Mouse (Mus musculus) MEL (cell line): ENCODE results near the gene Tbx19. TPM values are rescaled to one million over a fixed set of nuclear protein-coding genes. Genes with fewer than 3 reads are reported as not detected.

ENCODE experiments used
- DNase-seq: peaks from one replicate; pipeline ENCODE4 v3.0.0; 2011; ENCODE audit warnings: low read depth, low spot score
- H3K27ac ChIP-seq: 2 replicates; pipeline ENCODE4 v1.5.1; 2012; ENCODE audit warnings: low read depth, mild to moderate bottlenecking, control low read depth, low read length, moderate library complexity; ENCODE audit not compliant: control insufficient read depth
- H3K27me3 ChIP-seq, 2 experiments: fragments of 150-350 bp in 1 of 2; sonication (generic) in 1 of 2; 2 replicates each; pipeline ENCODE4 v1.6.1; 2012; ENCODE audit warnings: low read length in 2 of 2, mild to moderate bottlenecking in 2 of 2, improper control_type of control experiment in 1 of 2, moderate library complexity in 1 of 2; ENCODE audit not compliant: insufficient read depth in 2 of 2, control insufficient read depth in 1 of 2
- H3K36me3 ChIP-seq, 2 experiments: 2 replicates each; pipeline ENCODE4 v1.6.1; 2012 to 2014; ENCODE audit warnings: low read length in 2 of 2, improper control_type of control experiment in 1 of 2, inconsistent platforms in 1 of 2, mild to moderate bottlenecking in 1 of 2; ENCODE audit not compliant: insufficient read depth in 2 of 2, control insufficient read depth in 1 of 2
- H3K4me1 ChIP-seq, 2 experiments: fragments of 150-350 bp in 1 of 2; sonication (generic) in 1 of 2; 2 replicates each; pipeline ENCODE4 v1.6.1; 2012; ENCODE audit warnings: low read length in 2 of 2, improper control_type of control experiment in 1 of 2, mild to moderate bottlenecking in 1 of 2; ENCODE audit not compliant: insufficient read depth in 2 of 2, control insufficient read depth in 1 of 2
- H3K4me3 ChIP-seq, 2 experiments: fragments of 150-350 bp in 1 of 2; sonication (generic) in 1 of 2; 2 replicates each; pipeline ENCODE4 v1.5.1; 2012; ENCODE audit warnings: low read depth in 2 of 2, low read length in 2 of 2, mild to moderate bottlenecking in 2 of 2, moderate library complexity in 2 of 2, control low read depth in 1 of 2, improper control_type of control experiment in 1 of 2; ENCODE audit not compliant: control insufficient read depth in 1 of 2, insufficient read depth in 1 of 2
- H3K79me2 ChIP-seq: 2 replicates; pipeline ENCODE4 v1.6.1; 2012; ENCODE audit warnings: mild to moderate bottlenecking, low read length, moderate library complexity; ENCODE audit not compliant: control insufficient read depth, poor library complexity, insufficient read depth
- H3K9ac ChIP-seq: 2 replicates; pipeline ENCODE4 v1.6.1; 2012; ENCODE audit warnings: low read depth, mild to moderate bottlenecking, control low read depth, low read length, moderate library complexity; ENCODE audit not compliant: control insufficient read depth, poor library complexity, severe bottlenecking
- H3K9me3 ChIP-seq: fragments of 150-350 bp; sonication (generic); replicated peaks from 2 replicates; pipeline ENCODE4 v1.6.1; 2012; ENCODE audit warnings: mild to moderate bottlenecking, low read length, improper control_type of control experiment, moderate library complexity; ENCODE audit not compliant: insufficient read depth
- BHLHE40 ChIP-seq: IDR thresholded peaks from 2 replicates; pipeline ENCODE4 v1.6.1; 2012; ENCODE audit warnings: low read depth, mild to moderate bottlenecking, inconsistent platforms, low read length, improper control_type of control experiment, borderline replicate concordance
- CHD1 ChIP-seq: IDR thresholded peaks from 2 replicates; pipeline ENCODE4 v1.6.1; 2012; ENCODE audit warnings: low read depth, mild to moderate bottlenecking, inconsistent platforms, low read length, improper control_type of control experiment
- CHD2 ChIP-seq: IDR thresholded peaks from 2 replicates; pipeline ENCODE4 v1.6.1; 2011; ENCODE audit warnings: low read length, improper control_type of control experiment
- GABPA ChIP-seq: IDR thresholded peaks from 2 replicates; pipeline ENCODE4 v1.6.1; 2012; ENCODE audit warnings: low read depth, mild to moderate bottlenecking, inconsistent platforms, low read length, improper control_type of control experiment, moderate library complexity
- GATA1 ChIP-seq: IDR thresholded peaks from 2 replicates; pipeline ENCODE4 v1.6.1; 2011; ENCODE audit warnings: low read depth, low read length, improper control_type of control experiment
- JUND ChIP-seq: IDR thresholded peaks from 2 replicates; pipeline ENCODE4 v1.6.1; 2011; ENCODE audit warnings: low read depth, mild to moderate bottlenecking, improper control_type of control experiment, low read length
- MAFK ChIP-seq: IDR thresholded peaks from 2 replicates; pipeline ENCODE4 v1.6.1; 2011; ENCODE audit warnings: low read depth, mild to moderate bottlenecking, low read length, improper control_type of control experiment, borderline replicate concordance
- MAX ChIP-seq: IDR thresholded peaks from 2 replicates; pipeline ENCODE4 v1.6.1; 2011; ENCODE audit warnings: low read length, improper control_type of control experiment
- MAZ ChIP-seq: IDR thresholded peaks from 2 replicates; pipeline ENCODE4 v1.6.1; 2012; ENCODE audit warnings: low read depth, mild to moderate bottlenecking, inconsistent platforms, low read length, improper control_type of control experiment
- MEF2A ChIP-seq: IDR thresholded peaks from 2 replicates; pipeline ENCODE4 v1.6.1; 2014; ENCODE audit warnings: low read depth, mild to moderate bottlenecking, inconsistent platforms, low read length, improper control_type of control experiment; ENCODE audit not compliant: poor library complexity, insufficient replicate concordance, severe bottlenecking; ENCODE audit errors: extremely low read depth
- NELFE ChIP-seq: IDR thresholded peaks from 2 replicates; pipeline ENCODE4 v1.6.1; 2011; ENCODE audit warnings: low read depth, low read length, improper control_type of control experiment
- NRF1 ChIP-seq: IDR thresholded peaks from 2 replicates; pipeline ENCODE4 v1.6.1; 2014; ENCODE audit warnings: low read depth, mild to moderate bottlenecking, inconsistent platforms, low read length, improper control_type of control experiment, moderate library complexity; ENCODE audit not compliant: poor library complexity, insufficient read depth, severe bottlenecking
- POLR2A ChIP-seq, 2 experiments: IDR thresholded peaks; 2 replicates each; pipeline ENCODE4 v1.6.1; 2011 to 2012; ENCODE audit warnings: low read length in 2 of 2, mild to moderate bottlenecking in 2 of 2, control low read depth in 1 of 2, improper control_type of control experiment in 1 of 2, low read depth in 1 of 2, moderate library complexity in 1 of 2; ENCODE audit not compliant: control insufficient read depth in 1 of 2, insufficient read depth in 1 of 2, poor library complexity in 1 of 2
- POLR2AphosphoS2 ChIP-seq: IDR thresholded peaks from 2 replicates; pipeline ENCODE4 v1.6.1; 2011; ENCODE audit warnings: low read length, improper control_type of control experiment
- POLR2AphosphoS5 ChIP-seq: IDR thresholded peaks from 2 replicates; pipeline ENCODE4 v1.6.1; 2012; ENCODE audit warnings: low read depth, borderline replicate concordance, mild to moderate bottlenecking, inconsistent platforms, low read length, moderate library complexity, mixed read lengths
- RCOR1 ChIP-seq: IDR thresholded peaks from 2 replicates; pipeline ENCODE4 v1.6.1; 2012; ENCODE audit warnings: low read depth, mild to moderate bottlenecking, inconsistent platforms, low read length, improper control_type of control experiment
- SIN3A ChIP-seq: IDR thresholded peaks from 2 replicates; pipeline ENCODE4 v1.6.1; 2012; ENCODE audit warnings: low read length, improper control_type of control experiment, inconsistent platforms
- TAL1 ChIP-seq: IDR thresholded peaks from 2 replicates; pipeline ENCODE4 v1.6.1; 2012; ENCODE audit warnings: mild to moderate bottlenecking, inconsistent platforms, low read length, moderate library complexity, mixed read lengths
- TBP ChIP-seq: IDR thresholded peaks from 2 replicates; pipeline ENCODE4 v1.8.0; 2011; ENCODE audit warnings: low read depth, low read length, improper control_type of control experiment
- UBTF ChIP-seq: IDR thresholded peaks from 2 replicates; pipeline ENCODE4 v1.6.1; 2012; ENCODE audit warnings: low read depth, mild to moderate bottlenecking, inconsistent platforms, low read length, improper control_type of control experiment, moderate library complexity, borderline replicate concordance; ENCODE audit not compliant: insufficient read depth
- USF1 ChIP-seq: IDR thresholded peaks from 2 replicates; pipeline ENCODE4 v1.6.1; 2014; ENCODE audit warnings: low read depth, mild to moderate bottlenecking, inconsistent platforms, low read length, improper control_type of control experiment, moderate library complexity
- ZC3H11A ChIP-seq: IDR thresholded peaks from 2 replicates; pipeline ENCODE4 v1.6.1; 2012; ENCODE audit warnings: low read depth, mild to moderate bottlenecking, inconsistent platforms, low read length, improper control_type of control experiment
- ZKSCAN1 ChIP-seq: IDR thresholded peaks from 2 replicates; pipeline ENCODE4 v1.6.1; 2012; ENCODE audit warnings: low read depth, mild to moderate bottlenecking, inconsistent platforms, low read length, improper control_type of control experiment, moderate library complexity
- ZMIZ1 ChIP-seq: IDR thresholded peaks from 2 replicates; pipeline ENCODE4 v1.6.1; 2012; ENCODE audit warnings: low read depth, mild to moderate bottlenecking, inconsistent platforms, low read length, improper control_type of control experiment, moderate library complexity
- polyA plus RNA-seq, 2 experiments: library from polyadenylated mRNA; stranded (reverse) in 1 of 2; unstranded in 1 of 2; fragments of >175 nt in 1 of 2; fragments of >200 nt in 1 of 2; gene quantifications; 2 replicates each; pipeline versions ENCODE4 v1.2.1 to v1.2.4; 2012; ENCODE audit warnings: low replicate concordance in 2 of 2, low read depth in 1 of 2; ENCODE audit not compliant: insufficient read length in 2 of 2, insufficient read depth in 1 of 2, missing spikeins in 1 of 2
- total RNA-seq: library from RNA; depleted of rRNA; stranded (reverse); fragments of 300-350 nt; gene quantifications from 2 replicates; pipeline ENCODE4 v1.2.3, GENCODE M21; 2012

Tbx19 gene
- total and polyA plus RNA-seq, 3 experiments: 0.19 TPM; not detected in 2

GRCm38 (mm10) chr1:165178075-165178474, 17.5 kb upstream of the Tbx19 start:
- H3K36me3 ChIP-seq: no peaks in the 10 kb centered on the region

GRCm38 (mm10) chr1:165174059-165174616, 13.6 kb upstream of the Tbx19 start:
- Histone ChIP-seq H3K27me3 (peaks cover 2 to 3% of the 10 kb centered on the region in 2 experiments; a peak in 2 of 4 replicates), H3K36me3 (no peaks in the 10 kb centered on the region), H3K79me2 (no peaks in the 10 kb centered on the region), H3K27ac (no peak overlapping the region), H3K9me3 (no peaks in the 10 kb centered on the region), H3K4me3 (no peak overlapping the region), H3K4me1 (no peaks in the 10 kb centered on the region), H3K9ac (no peak overlapping the region)
- no peak for TF ChIP-seq CHD1
- no peak for TF ChIP-seq POLR2AphosphoS2
- TF ChIP-seq MAFK: no peak
- TF ChIP-seq UBTF: no peak
- TF ChIP-seq GABPA: no peak
- TF ChIP-seq USF1: no peak
- TF ChIP-seq RCOR1: no peak
- DNase-seq: no peak

More at GRCm38 (mm10) chr1:165178075-165178474, 17.5 kb upstream of the Tbx19 start:
- TF ChIP-seq GATA1 (no peak), CHD1 (no peak), ZMIZ1 (no peak), MEF2A (no peak), POLR2AphosphoS5 (no peak)
- no peak overlapping the region for H3K4me3 ChIP-seq
- H3K27me3 ChIP-seq: no peaks in the 10 kb centered on the region
- H3K9me3 ChIP-seq: no peaks in the 10 kb centered on the region
- H3K27ac ChIP-seq: no peak overlapping the region
- H3K9ac ChIP-seq: no peak overlapping the region
- H3K79me2 ChIP-seq: no peaks in the 10 kb centered on the region
- no peak for DNase-seq
- no peaks in the 10 kb centered on the region for H3K4me1 ChIP-seq

GRCm38 (mm10) chr1:165171277-165171676, 10.7 kb upstream of the Tbx19 start:
- no peak for TF ChIP-seq POLR2AphosphoS5
- no peak for TF ChIP-seq NELFE
- no peak for TF ChIP-seq ZMIZ1
- no peak for TF ChIP-seq CHD2
- no peak for TF ChIP-seq RCOR1
- TF ChIP-seq GABPA: no peak
- no peak for TF ChIP-seq POLR2A (IDR thresholded peaks at IDR 0.05; ENCODE audit: control insufficient read depth in 1 of 2, insufficient read depth in 1 of 2, low read depth in 1 of 2, low read length in 2 of 2, poor library complexity in 1 of 2)
- TF ChIP-seq BHLHE40: no peak
- TF ChIP-seq CHD1: no peak
- TF ChIP-seq TBP: no peak
- TF ChIP-seq ZC3H11A: no peak
- no peak for TF ChIP-seq MAX
- no peak for TF ChIP-seq SIN3A
- TF ChIP-seq TAL1: no peak
- TF ChIP-seq ZKSCAN1: no peak
- no peak for TF ChIP-seq USF1
- no peak for TF ChIP-seq POLR2AphosphoS2
- TF ChIP-seq NRF1: no peak
- TF ChIP-seq JUND: no peak
- no peak for TF ChIP-seq MAZ
- TF ChIP-seq, all 39 proteins: peak for 0
- DNase-seq: no peak
- H3K9ac ChIP-seq: no peak overlapping the region
- H3K4me3 ChIP-seq: no peak overlapping the region
- H3K27me3 ChIP-seq: peaks cover 3 to 10% of the 10 kb centered on the region in 2 experiments; a peak in 3 of 4 replicates
- no peaks in the 10 kb centered on the region for H3K4me1 ChIP-seq
- H3K36me3 ChIP-seq: no peaks in the 10 kb centered on the region
- H3K9me3 ChIP-seq: no peaks in the 10 kb centered on the region
- H3K79me2 ChIP-seq: no peaks in the 10 kb centered on the region
- H3K27ac ChIP-seq: no peak overlapping the region
